Mouse (Mus musculus) urinary bladder, adult 18-20 months (tissue): ENCODE measurements at regions not wholly inside any gene's neighbourhood (a gene's known extent, or its start where the extent isn't known, plus 50 kb on each side); places are given as distances from the start of the nearest gene placed in this dataset.
"Not testable (repeated sequence)": the region's sequence is repeated elsewhere in the genome, so short reads cannot be mapped to it uniquely, and the experiment has no call there.

Source experiments
- DNase-seq, 2 experiments: peaks; one replicate each; pipeline ENCODE4 v3.0.0; 2022; ENCODE audit warnings: low spot score in 2 of 2, mixed read lengths in 2 of 2

DNA sequence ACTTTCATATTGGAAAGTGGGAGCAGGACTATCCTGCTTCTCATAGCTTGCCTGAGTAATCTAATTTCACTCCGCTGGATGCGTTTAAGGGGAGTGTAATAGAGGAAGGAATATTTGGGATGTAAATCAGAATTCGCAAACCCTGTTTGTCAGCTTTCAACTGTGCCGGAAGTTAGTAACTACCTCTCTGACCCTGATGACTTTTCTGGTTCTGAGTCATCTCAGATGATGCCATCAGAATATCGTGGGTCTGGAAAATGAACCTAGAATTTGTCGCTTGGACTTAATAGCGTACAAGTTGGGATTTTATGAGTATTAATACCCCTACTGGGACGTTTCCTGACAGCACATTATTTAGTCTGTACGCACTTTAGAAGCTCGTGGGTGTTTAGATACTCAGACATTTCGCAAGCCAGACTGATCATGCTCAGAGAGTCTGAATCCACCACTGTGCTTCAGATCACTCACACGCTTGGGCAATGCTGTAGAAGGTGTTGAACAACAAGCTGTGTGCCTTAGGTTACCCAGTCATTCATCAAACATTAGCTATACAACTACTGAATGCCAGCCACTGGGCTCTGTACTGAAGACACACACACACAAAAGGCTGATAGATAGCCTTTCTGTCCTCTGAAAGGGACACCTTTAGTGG is 131.1 kb downstream of the Phlda1 start:
- no peak for DNase-seq

DNA sequence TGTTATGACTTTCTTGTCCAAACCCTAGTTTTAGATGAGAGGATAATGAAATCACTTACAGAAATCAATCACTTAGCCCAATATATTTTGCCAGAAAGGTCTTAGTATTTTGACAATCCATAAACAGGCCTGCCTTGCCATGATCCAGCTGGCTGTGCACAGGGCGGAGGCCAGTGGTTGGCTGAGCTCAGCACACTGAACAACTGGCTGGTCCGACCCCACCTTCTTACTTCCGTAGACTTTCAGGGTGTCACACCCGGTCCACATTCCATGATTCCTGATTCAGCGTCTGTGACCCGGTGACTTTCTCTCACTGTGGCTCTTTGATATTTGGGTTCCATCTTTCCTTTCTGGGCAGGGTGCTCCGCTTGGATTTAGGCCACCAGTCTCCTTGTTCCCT is 133.8 kb downstream of the Phlda1 start:
- DNase-seq = peak in 1 of 2 experiments; percentile 60

DNA sequence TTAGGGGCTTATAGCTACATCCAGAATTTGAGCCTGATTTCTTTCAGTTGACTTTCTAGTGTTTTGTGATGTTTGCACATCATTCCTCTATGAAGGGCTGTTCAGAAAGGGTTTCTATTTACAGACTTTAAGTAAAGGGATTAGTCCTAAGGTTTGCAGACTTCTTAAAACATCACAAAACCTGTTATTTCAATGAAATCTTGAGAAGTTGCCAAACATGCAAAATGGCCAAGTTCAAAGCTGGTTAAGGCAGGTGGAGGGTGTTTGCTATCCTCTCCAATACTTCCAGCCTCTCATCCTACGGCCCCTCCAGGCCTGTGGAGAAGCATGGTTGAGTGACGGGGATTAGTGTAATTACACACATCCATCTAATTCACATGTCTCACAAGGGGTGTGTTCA is 136.6 kb downstream of the Phlda1 start:
- no peak for DNase-seq

DNA sequence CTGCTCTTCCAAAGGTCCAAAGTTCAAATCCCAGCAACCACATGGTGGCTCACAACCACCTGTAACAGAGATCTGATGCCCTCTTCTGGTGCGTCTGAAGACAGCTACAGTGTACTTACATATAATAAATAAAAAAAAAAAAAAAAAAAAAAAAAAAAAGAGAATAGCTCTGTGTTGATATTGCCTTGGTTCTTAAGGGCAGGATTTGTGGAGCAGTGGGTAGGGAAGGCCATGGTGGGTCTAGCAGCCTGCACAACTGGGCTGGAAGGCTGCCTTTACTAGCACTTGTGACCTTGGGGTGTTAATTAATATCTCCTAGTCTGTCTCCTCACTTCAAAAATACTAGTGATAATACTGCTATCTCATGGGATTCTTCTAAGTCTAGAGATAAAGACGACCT is 147.7 kb downstream of the Phlda1 start:
- not testable (repeated sequence) for DNase-seq

DNA sequence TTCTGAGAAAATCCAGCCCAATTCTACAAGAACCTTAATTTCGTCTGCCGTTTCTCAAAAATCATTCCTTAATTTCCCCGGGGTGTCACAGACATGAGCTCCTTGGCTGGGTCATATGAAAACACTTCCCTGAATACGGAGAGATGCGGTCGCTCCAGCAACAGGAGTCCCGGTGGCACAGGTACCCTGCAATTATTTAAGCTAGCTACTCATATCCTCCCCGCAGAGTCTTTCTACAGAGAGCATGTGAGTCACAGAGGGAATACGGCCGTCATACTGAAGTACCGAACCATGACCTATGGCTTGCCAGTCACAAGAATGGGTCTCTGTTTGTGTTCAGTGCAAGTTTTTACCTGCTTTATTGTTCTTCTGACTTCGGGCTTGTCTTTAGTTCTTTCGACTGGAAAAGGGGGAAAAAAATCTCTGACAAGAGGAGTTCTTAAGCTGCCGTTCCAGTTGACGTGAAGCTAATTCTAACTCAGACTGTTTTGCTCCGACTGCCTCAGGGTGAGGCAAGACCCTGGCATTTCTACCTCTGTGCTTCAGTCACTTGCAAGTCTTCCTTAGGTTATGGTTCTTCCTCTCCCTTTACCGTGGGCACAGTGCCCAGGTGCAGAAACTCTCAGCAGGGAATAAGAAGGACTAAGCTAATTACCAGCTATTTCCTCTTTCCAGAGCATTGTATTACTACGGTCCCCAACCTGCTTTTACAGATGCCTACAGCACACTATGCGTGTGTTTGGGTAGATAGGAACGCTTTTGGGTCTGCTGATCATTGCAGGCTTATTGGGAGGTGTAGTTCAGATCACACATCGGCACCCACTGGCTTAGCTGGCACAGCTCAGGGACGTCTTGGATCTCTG is 148.5 kb downstream of the Phlda1 start:
- DNase-seq = no peak

DNA sequence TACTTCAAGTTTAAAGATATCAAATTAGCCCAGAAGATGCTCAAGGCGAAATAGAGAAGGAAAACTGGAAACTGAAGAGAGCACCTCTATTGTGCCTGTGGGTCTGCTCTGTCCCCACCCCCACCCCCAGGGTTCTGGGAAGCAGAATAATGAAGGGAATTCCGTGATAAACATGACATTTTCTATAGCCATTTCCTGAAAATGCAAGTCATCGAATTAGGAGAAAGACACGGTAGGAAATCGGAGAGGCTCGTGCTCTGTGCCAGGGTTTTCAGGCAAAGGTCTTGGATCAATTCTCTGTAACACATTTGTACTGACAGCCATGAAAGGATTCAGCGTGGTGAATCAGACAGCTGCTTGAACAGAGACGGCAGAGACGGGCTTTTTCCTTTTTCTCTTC is 152.7 kb downstream of the Phlda1 start:
- DNase-seq = no peak

DNA sequence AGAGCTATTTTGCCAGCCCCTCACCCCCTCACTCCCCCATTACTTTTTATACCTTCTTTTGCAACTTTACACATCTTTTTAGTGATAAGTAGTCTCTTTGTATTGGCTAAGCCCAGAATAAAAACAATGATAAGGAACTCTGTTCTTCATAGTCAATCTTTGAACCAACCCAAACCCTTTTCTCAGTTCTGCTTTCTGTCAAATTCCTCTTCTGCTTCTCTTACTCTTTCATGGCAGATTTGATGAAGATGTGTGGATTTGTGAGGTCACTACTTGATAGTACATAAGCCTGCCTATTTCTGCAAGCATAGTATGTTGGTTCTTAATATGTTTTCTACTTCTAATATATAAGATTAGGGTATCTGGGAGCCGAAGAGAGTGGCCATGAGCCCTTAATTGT is 156.6 kb downstream of the Phlda1 start:
- no peak for DNase-seq

DNA sequence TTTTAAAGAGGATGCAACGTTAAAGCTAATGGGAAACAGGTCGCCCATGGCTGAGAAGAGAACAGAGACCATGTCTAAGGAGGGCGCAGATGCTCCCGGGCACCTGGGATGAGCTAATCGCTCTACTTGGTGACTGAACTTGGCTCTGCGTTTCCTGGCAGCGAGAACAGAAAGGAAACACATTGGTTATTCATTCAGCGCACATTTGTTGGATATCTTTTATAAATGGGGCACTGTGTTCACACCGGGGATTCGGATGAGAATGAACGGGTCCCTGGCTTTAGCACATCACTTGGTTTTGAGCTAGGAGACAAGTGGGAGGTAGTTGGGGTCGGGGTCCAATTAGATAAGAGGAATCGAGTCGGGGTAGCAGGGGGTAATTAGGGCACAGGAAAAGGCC is 159.7 kb downstream of the Phlda1 start:
- DNase-seq = no peak

DNA sequence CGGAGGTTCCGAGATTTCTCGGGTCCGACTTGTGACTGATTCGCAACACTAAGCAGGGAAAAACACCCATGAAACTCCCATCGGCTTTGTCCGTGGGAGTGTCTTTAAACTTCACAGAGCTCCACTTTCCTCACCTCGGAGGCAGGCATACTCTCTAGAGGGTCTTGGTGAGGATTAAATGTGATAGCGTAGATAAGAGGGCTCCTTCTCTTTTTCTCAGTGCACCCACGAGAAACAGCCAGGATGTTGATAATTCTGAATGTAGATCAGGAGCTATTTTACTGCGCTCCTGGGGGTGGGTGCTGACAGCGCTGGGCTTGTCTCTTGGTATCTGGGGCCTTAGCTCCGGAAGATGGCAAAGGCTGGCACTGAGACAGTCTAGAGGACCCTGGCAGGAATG is 160.9 kb downstream of the Phlda1 start:
- no peak for DNase-seq

DNA sequence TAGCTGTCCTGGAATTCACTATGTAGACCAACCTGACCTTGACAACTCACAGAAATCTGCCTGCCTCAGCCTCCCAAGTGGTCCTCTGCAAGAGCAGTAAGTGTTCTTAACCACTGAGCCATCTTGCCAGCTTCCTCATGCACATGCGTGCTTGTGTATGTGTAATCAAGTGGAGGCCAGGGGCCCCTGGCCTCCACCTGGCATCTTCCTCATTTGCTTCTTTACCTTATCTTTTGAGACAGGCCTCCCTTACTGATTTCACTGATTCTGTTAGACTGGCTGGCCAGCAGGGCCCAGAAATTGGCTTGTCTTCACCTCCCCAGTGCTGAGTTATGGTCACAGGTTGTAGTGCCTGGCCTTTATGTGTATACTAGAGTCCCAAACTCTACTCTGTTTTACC is 162.6 kb downstream of the Phlda1 start:
- no peak for DNase-seq

DNA sequence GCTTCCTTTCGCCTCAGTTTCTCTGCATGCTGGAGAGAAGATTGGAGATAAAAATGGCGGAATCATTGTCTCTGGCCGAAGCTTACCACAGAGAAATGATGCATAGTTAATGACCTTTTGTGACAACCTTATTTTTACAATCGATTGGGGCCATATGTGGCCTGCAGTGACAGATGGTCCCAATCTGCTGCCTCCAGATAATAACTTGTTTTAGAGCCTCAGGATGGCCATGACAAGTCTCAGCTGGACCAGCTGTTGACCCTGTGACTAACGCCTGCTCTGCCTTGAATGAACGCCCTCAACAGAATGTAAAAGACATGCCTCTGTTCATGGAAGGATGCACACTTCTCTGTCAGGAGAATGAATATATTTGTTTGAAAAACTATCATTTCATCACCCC is 163.6 kb downstream of the Phlda1 start:
- DNase-seq = peak in 1 of 2 experiments; percentile 43

DNA sequence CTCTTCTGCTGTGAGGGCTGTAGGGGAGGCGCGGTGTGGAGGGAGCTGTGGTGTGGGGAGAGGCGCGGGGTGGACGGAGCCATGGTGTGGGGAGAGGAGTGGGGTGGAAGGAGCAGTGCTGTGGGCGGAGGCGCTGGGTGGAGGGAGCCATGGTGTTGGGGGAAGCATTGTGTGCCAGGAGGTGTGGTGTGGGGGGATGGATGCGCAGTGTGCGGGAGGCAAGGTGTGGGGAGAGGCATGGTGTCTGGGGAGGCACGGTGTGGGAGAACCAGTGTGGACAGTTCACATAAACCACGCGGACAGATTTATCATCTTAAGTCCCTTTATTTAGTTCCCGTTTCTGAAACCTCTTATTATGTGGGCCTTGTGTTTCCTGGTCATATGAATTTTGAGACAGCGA is 164.6 kb downstream of the Phlda1 start:
- DNase-seq = peak in 1 of 2 experiments; percentile 45

DNA sequence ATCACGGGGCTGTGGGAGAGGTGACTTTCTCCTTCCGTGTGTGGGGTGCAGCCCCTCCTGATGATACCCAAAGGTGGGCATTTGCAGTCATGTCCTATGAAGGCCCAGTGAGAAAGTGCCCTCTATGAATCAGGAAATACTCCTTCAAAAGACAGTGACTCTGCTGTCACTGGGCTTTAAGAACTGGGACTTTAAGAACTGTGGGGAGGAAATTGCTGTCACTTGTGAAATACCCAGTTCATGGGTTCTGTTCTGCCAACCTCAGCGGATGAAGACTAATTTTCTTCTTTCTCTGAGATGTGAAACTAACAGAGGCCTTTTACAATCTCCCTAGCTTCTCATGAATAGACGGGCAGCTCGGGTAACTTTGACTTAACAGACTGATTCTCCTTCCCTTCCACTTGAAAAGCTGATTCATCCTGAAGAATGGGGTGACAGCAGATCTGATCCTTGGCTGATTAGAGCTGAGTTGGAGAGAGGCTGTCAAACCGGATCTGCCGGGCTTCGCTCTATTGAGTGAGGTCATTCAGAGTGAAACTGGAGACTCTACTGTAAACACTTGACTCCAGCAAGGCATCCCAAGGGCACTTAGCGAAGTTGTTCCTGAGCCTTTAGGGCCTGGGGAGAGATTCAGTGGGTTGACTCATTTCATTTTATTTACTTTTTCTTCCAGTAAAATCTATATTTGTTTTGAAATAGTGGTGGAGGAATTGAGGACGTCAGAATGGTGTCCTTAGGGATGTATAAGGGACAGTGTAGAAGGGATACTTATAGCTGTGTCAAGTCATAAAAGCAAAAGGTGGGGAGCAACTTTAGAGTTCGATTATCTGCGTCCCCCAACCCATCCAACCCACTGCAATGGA is 166.6 kb downstream of the Phlda1 start:
- peak in 1 of 2 experiments; percentile 85 for DNase-seq

DNA sequence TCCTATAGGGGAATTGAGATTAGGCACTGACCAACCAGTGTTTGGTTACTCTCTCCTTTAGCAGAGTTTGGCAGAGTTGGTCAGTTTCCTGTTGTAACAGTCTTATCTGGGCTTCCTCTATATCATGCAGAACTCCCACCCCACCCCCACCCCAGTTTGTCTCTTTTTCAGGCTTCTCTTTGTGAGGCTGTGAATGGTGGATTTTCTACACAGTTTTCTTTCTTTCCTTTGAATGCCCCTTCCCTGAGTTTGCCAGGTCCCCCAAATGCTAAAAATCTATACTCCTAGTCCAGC is 167.2 kb downstream of the Phlda1 start:
- no peak for DNase-seq

DNA sequence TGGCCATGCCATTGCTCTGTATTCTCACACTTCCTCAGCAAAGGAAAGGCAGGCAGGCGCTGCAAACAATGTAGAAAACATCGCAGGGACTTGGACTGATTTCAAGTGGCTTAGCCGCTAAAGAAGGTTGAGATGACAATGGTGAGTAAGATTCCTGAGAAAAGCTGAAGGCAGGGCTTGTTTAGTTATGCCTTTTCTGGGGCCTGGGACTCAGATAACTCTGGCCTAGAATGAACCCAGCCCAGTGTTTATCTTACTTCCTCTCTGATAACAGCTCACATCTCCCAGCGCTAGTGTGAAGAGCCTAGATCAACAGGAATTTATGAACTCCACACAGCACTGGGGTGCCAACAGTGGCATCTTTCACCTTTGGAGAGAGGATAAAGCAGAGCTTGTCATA is 170.2 kb downstream of the Phlda1 start:
- DNase-seq = no peak

DNA sequence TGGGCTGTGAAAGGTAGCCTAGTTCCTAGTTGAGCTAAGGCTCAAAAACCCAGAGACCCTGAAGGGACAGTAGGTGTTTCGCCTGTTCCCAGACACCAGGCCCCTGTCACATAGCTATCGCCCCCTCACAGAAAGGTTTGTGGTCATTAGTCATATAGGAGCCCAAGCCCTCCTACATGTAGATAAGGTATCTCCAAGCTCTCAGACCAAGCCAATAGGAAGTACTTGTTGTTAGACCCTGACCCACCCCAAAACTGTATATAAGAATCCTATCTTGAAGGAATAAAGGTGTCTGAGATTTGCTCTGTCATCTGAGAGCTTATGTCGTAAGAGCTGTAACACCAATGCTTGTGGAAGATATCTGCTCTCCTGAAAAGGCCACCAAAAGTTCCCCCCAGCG is 174.8 kb downstream of the Phlda1 start:
- DNase-seq = no peak

DNA sequence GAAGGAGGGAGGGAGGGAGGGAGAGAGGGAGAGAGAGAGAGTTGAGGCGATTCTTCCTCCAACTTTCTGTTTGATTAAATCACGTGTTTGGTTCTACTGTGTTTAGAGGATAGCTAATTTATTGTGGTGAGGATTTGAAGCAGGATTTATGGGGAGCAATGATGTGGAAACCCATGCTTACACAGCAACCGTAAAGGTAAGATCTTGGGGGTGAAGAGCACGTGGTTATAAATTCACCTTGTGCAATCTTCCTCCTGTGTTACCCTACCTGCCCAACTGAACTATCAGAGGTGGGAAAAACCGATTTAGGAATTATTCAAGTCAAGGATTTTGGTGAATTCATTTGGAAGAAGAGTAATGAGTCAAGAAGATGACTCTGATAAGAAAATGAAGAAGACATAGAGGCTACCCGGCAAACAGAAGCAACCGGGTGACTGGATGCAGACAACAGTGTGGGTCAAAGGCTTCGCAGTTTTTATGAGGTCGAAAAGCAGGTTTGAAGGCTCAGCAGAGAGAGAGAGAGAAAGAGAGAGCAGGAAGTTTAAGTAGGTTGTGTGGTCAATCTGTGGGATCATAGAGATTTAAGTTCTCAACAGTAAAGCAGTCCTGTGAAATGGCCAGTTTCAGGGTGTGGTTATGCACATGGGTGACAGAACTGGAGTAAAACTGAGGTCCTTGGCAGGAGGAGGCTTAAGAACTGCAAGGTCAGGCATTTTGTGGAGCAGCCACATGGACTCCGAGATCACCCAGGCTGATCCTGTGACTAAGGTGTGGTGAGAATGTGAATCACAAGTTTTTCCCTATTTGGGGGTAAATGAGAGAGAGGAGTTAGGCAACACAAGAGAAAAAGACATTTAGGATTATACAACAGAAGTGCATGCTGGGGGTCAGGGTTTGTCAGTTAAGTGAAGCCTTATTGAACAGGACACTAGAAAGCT is 178.6 kb downstream of the Phlda1 start:
- DNase-seq = no peak

DNA sequence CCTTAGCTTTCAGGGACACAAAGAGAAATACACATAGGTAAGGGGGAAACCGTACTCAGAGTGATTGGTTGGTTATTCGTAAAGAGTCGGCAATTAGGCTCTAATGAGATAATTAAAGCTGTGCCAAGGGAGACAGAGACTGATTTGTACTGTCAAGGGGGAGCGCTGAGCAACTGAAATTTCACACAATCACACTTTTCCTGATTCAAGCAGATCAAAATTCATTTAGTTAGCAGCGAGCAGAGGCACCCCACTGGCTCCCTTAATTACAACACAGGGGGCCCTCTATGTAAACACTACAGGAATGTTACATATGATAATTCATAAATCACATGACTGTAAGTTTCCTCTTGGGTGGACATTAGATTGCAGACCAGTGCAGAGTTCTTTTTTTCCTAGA is 180.5 kb downstream of the Phlda1 start:
- no peak for DNase-seq

DNA sequence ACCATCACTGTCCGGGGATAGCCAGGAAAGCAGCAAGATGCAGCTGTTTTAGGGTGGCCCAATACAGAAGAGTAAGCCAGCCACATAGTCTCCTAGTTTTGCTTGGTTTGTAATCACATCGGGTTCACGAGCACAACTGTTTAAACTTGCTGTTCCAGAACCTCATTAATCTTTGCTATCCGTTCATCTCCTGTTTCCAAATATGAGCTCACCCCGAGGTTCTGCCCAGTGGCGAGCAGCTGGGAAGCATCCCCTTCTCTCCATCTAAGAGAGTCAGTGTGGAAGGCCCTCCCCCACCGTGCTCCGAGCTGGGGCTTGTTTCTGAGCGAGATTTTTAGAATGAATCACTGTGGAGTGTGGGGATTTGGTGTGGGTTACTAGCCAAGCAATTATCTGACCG is 183.5 kb downstream of the Phlda1 start:
- DNase-seq = peak in 1 of 2 experiments; percentile 83

DNA sequence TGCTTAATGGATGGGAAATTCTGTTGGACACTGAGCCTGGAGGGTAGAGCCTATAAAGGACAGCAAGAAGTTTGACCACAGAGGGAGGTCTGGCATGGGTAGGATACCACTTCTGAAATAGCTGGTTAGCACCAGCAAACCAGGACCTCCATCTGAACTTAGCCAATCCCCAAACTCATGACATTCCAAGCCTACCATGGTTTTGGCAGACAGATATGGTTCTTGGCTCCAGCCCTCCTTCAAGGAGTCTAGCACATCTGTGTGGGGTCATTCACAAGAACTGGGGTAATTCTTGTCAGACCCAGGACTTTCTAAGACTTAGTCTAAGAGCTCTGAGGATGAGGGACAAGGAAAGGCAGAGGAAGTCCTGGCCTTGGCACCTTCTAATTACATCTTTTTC is 187.7 kb downstream of the Phlda1 start:
- no peak for DNase-seq
